ENCODE assay signal across 9 mouse cellular contexts in genomic region chr8:47553613-47554012, GRCm38 (mm10). TPM values are rescaled to one million over a fixed set of nuclear protein-coding genes. Genes with fewer than 3 reads are reported as not detected.
DNase-seq lines count a peak whose midpoint lies in the region; ATAC-seq and TF ChIP-seq lines count a peak whose summit lies in the region.
"Had no signal": no experiment of that assay in that cellular context is flagged by ENCODE, and none has a peak within 500 bp of the region (broad histone marks: within the 10 kb centered on the region; RNA-seq: fewer than 3 reads in every experiment).

No protein-coding gene starts in this region.

- no peaks in the 10 kb centered on the region for H3K27me3 ChIP-seq in heart, adult 2 months (ENCODE audit: control insufficient read depth, insufficient read depth, low read length)
- H3K27me3 ChIP-seq in heart, embryonic 11.5 days (ENCODE audit: control insufficient read depth, insufficient read depth, low read length): no peaks in the 10 kb centered on the region
- H3K27me3 ChIP-seq in liver, postnatal 0 days (ENCODE audit: insufficient read depth, low read length): no peaks in the 10 kb centered on the region
- H3K27me3 ChIP-seq: neural tube, embryonic 15.5 days had no signal

- intact Hi-C loops in heart, adult 2 months (cut with DNase I): loop anchor here (5.0 kb wide), 1 partner anchor 139 kb away; no protein-coding TSS in a partner anchor

- no peaks in the 10 kb centered on the region for H3K4me1 ChIP-seq in heart, adult 2 months (ENCODE audit: control insufficient read depth, insufficient read depth, low read length)
- 0 out of 2 replicates have a peak, but pooled peaks cover 3% of the 10 kb centered on the region for H3K4me1 ChIP-seq in heart, embryonic 11.5 days (ENCODE audit: control insufficient read depth, insufficient read depth, low read length)
- no peaks in the 10 kb centered on the region for H3K4me1 ChIP-seq in liver, postnatal 0 days (ENCODE audit: insufficient read depth)
- H3K4me1 ChIP-seq: neural tube, embryonic 15.5 days had no signal

- no peaks in the 10 kb centered on the region for H3K9me3 ChIP-seq in heart, embryonic 11.5 days (replicated peaks; ENCODE audit: control insufficient read depth, low read length)
- no peaks in the 10 kb centered on the region for H3K9me3 ChIP-seq in liver, postnatal 0 days (ENCODE audit: low read length)
- H3K9me3 ChIP-seq: neural tube, embryonic 15.5 days had no signal

- TF ChIP-seq POLR2A in heart, adult 2 months (IDR thresholded peaks at IDR 0.05; ENCODE audit: insufficient read depth, low read depth, low read length): no peak

- no peak for DNase-seq in heart, adult 2 months
- DNase-seq in A20 (ENCODE audit: low read depth, low spot score) (peak; percentile 44), NIH3T3 (ENCODE audit: low read depth) (peak; percentile 15)
- DNase-seq in liver, postnatal 0 days: peak; percentile 29
- no peak for DNase-seq in gastrocnemius, postnatal 10 days
- no peak for DNase-seq in urinary bladder, postnatal 14 days (ENCODE audit: low spot score)
- DNase-seq in left cerebral cortex, adult 18-20 months (ENCODE audit: low spot score in 2 of 2): no peak

- TF ChIP-seq EP300 in heart, adult 2 months (IDR thresholded peaks at IDR 0.05; ENCODE audit: insufficient read depth, low read depth, low read length): no peak
- TF ChIP-seq EP300 in liver, postnatal 0 days (IDR thresholded peaks at IDR 0.05; ENCODE audit: low read depth): no peak

- H3K9ac ChIP-seq in heart, adult 2 months (ENCODE audit: low read depth, low read length): no peak overlapping the region
- no peak overlapping the region for H3K9ac ChIP-seq in heart, embryonic 11.5 days (ENCODE audit: low read depth, low read length)
- no peak overlapping the region for H3K9ac ChIP-seq in liver, postnatal 0 days (replicated peaks)
- H3K9ac ChIP-seq: neural tube, embryonic 15.5 days had no signal

- H3K79me2 ChIP-seq in heart, adult 2 months (replicated peaks; ENCODE audit: control insufficient read depth, insufficient read depth, low read length): no peaks in the 10 kb centered on the region

- ATAC-seq in heart, embryonic 11.5 days (replicated peaks; ENCODE audit: insufficient number of reproducible peaks, low FRiP score, low TSS enrichment): no peak
- ATAC-seq in liver, postnatal 0 days: no peak

- no peak overlapping the region for H3K4me3 ChIP-seq in heart, adult 2 months
- H3K4me3 ChIP-seq in heart, embryonic 11.5 days (ENCODE audit: low read depth, low read length): no peak overlapping the region
- no peak overlapping the region for H3K4me3 ChIP-seq in liver, postnatal 0 days (ENCODE audit: low read depth, low read length)
- H3K4me3 ChIP-seq: neural tube, embryonic 15.5 days had no signal

- H3K36me3 ChIP-seq in heart, adult 2 months (ENCODE audit: control insufficient read depth, insufficient read depth, low read length): no peaks in the 10 kb centered on the region
- H3K36me3 ChIP-seq in heart, embryonic 11.5 days (ENCODE audit: control insufficient read depth, insufficient read depth, low read length): peaks cover 23% of the 10 kb centered on the region
- H3K36me3 ChIP-seq in liver, postnatal 0 days (replicated peaks; ENCODE audit: insufficient read depth, low read length): peaks cover 13% of the 10 kb centered on the region

- peak; percentile 57 for TF ChIP-seq CTCF in heart, adult 2 months (IDR thresholded peaks at IDR 0.05)
- TF ChIP-seq CTCF in liver, postnatal 0 days (IDR thresholded peaks at IDR 0.05; ENCODE audit: low read depth): peak; percentile 55

- 85% methylated on average over 6 of the region's 6 CpGs for WGBS in heart, adult 2 months
- 84% methylated on average over 6 of the region's 6 CpGs for WGBS in heart, embryonic 11.5 days (ENCODE audit: insufficient replicate concordance)
- 75% methylated on average over 6 of the region's 6 CpGs for WGBS in liver, postnatal 0 days (ENCODE audit: insufficient replicate concordance)

- H3K4me2 ChIP-seq in heart, embryonic 11.5 days: no peak overlapping the region
- H3K4me2 ChIP-seq in liver, postnatal 0 days (ENCODE audit: low read depth, low read length): no peak overlapping the region
- H3K4me2 ChIP-seq: neural tube, embryonic 15.5 days had no signal

- H3K27ac ChIP-seq in heart, adult 2 months: no peak overlapping the region
- no peak overlapping the region for H3K27ac ChIP-seq in heart, embryonic 11.5 days (ENCODE audit: low read depth, low read length)
- H3K27ac ChIP-seq in liver, postnatal 0 days (ENCODE audit: low read depth): no peak overlapping the region
- H3K27ac ChIP-seq: neural tube, embryonic 15.5 days had no signal

RNA-seq across cellular contexts. Expression of gene Rwdd4a, which starts 20.1 kb away (rescaled TPM):
- 10 to 100 TPM; 60.7 to 65.2 TPM for total RNA-seq in heart, adult 2 months (2021)
- 16.2 and 27.6 TPM in 2 replicates for polyA plus RNA-seq in heart, adult 2 months (2012; rRNA removed)
- polyA plus RNA-seq in heart, embryonic 11.5 days (2014; fragmentation: Nextera tagmentation; extraction: Ambion mirVana): 37.9 and 42.6 TPM in 2 replicates
- 32.0 and 34.1 TPM in 2 replicates for polyA plus RNA-seq in liver, postnatal 0 days (2015; fragmentation: Nextera tagmentation; extraction: Ambion mirVana)
- 10 to 100 TPM; 27.1 to 27.4 TPM for total RNA-seq in gastrocnemius, postnatal 10 days (2021)
- total RNA-seq in left cerebral cortex, adult 18-20 months (2021): 10 to 100 TPM; 33.3 to 37.7 TPM

RNA-seq across cellular contexts. Expression of gene Trappc11, which starts 20.3 kb away (rescaled TPM):
- 10 to 100 TPM; 19.2 to 20.3 TPM for total RNA-seq in heart, adult 2 months (2021)
- 11.7 and 19.3 TPM in 2 replicates for polyA plus RNA-seq in heart, adult 2 months (2012; rRNA removed)
- polyA plus RNA-seq in heart, embryonic 11.5 days (2014; fragmentation: Nextera tagmentation; extraction: Ambion mirVana): 25.1 and 29.3 TPM in 2 replicates
- 9.2 and 10.2 TPM in 2 replicates for polyA plus RNA-seq in liver, postnatal 0 days (2015; fragmentation: Nextera tagmentation; extraction: Ambion mirVana)
- 10 to 100 TPM; 18.1 to 19.7 TPM for total RNA-seq in gastrocnemius, postnatal 10 days (2021)
- 10 to 100 TPM; 53.0 to 56.1 TPM for total RNA-seq in left cerebral cortex, adult 18-20 months (2021)

Comparison
In these comparisons a context has a peak if more than half of its experiments do, and no peak if none do; other contexts are left out.
1. DNase-seq: peak in A20 (single experiment), NIH3T3 (single experiment) and liver, postnatal 0 days (single experiment); none in heart, adult 2 months (0 of 2), gastrocnemius, postnatal 10 days (single experiment), urinary bladder, postnatal 14 days (single experiment) and left cerebral cortex, adult 18-20 months (0 of 2).